Mouse (Mus musculus): ENCODE results near the gene Phrf1.
"Not testable (repeated sequence)": the region's sequence is repeated elsewhere in the genome, so short reads cannot be mapped to it uniquely, and the experiment has no call there.

The Phrf1 gene

GRCm38 (mm10) chr7:141213605-141214235 lies 14.9 kb upstream of the Phrf1 start, which contains the start of gene Lmntd2:
Gene Lmntd2, minus strand, starts transcription at chr7:141214080.
- no peak for DNase-seq (ENCODE audit: low read depth)

- DNase-seq (ENCODE audit: low read depth), result no peak
These were observed 14.3 kb upstream of the Phrf1 start for GRCm38 (mm10) chr7:141214310-141214709.

- peak; percentile 91 for DNase-seq (ENCODE audit: low read depth)
These were observed 13.3 kb upstream of the Phrf1 start, which contains the start of gene Rassf7 for GRCm38 (mm10) chr7:141215101-141215879. Gene Rassf7, plus strand, starts transcription at chr7:141215860.

GRCm38 (mm10) chr7:141215880-141216733 lies 12.5 kb upstream of the Phrf1 start:
- DNase-seq (ENCODE audit: low read depth), result peak; percentile 28

GRCm38 (mm10) chr7:141216894-141217293 lies 11.7 kb upstream of the Phrf1 start:
- no peak for DNase-seq (ENCODE audit: low read depth)

GRCm38 (mm10) chr7:141217343-141218013 lies 11.1 kb upstream of the Phrf1 start:
- DNase-seq (ENCODE audit: low read depth), result no peak

- DNase-seq (ENCODE audit: low read depth), result no peak
These were observed 10.4 kb upstream of the Phrf1 start for GRCm38 (mm10) chr7:141218141-141218540.

- DNase-seq (ENCODE audit: low read depth), result no peak
These were observed 9.9 kb upstream of the Phrf1 start for GRCm38 (mm10) chr7:141218557-141219133.

GRCm38 (mm10) chr7:141219558-141220099 lies 9.0 kb upstream of the Phrf1 start:
- DNase-seq (ENCODE audit: low read depth), result no peak

- no peak for DNase-seq (ENCODE audit: low read depth)
These were observed 8.2 kb upstream of the Phrf1 start for GRCm38 (mm10) chr7:141220377-141220776.

- peak; percentile 99 for DNase-seq (ENCODE audit: low read depth)
These were observed 7.1 kb upstream of the Phrf1 start for GRCm38 (mm10) chr7:141221249-141222125.

GRCm38 (mm10) chr7:141222126-141222467 lies 6.5 kb upstream of the Phrf1 start:
- no peak for DNase-seq (ENCODE audit: low read depth)

- no peak for DNase-seq (ENCODE audit: low read depth)
These were observed 5.8 kb upstream of the Phrf1 start for GRCm38 (mm10) chr7:141222696-141223215.

- peak; percentile 12 for DNase-seq (ENCODE audit: low read depth)
These were observed 2.0 kb upstream of the Phrf1 start for GRCm38 (mm10) chr7:141226535-141226934.

- DNase-seq (ENCODE audit: low read depth), result no peak
These were observed 788 bp upstream of the Phrf1 start for GRCm38 (mm10) chr7:141227796-141228195.

- DNase-seq (ENCODE audit: low read depth), result no peak
These were observed 1.1 kb downstream of the Phrf1 start for GRCm38 (mm10) chr7:141229702-141230101.

GRCm38 (mm10) chr7:141230570-141230969 lies 2.0 kb downstream of the Phrf1 start:
- no peak for DNase-seq (ENCODE audit: low read depth)

- no peak for DNase-seq (ENCODE audit: low read depth)
These were observed 2.5 kb downstream of the Phrf1 start for GRCm38 (mm10) chr7:141231111-141231510.

- no peak for DNase-seq (ENCODE audit: low read depth)
These were observed 3.0 kb downstream of the Phrf1 start for GRCm38 (mm10) chr7:141231551-141231950.

- DNase-seq (ENCODE audit: low read depth), result not testable (repeated sequence)
These were observed 21.9 kb downstream of the Phrf1 start for GRCm38 (mm10) chr7:141250486-141250885.
